Mouse (Mus musculus): Measurements from ENCODE around the gene Mypop. TPM values are rescaled to one million over a fixed set of nuclear protein-coding genes. Genes with fewer than 3 reads are reported as not detected.

Mypop gene
- polyA plus RNA-seq (2012; rRNA removed): 5.5 and 6.7 TPM in 2 replicates

GRCm38 (mm10) chr7:18990601-18991295 is at the start of gene Mypop:
TSS of gene Mypop (plus strand) at chr7:18991245.

GRCm38 (mm10) chr7:18987100-18987499 is 3.9 kb upstream of the Mypop start, which contains the start of gene Nanos2:
TSS of gene Nanos2 (plus strand) at chr7:18987400.

GRCm38 (mm10) chr7:19003902-19004630 is 13.0 kb downstream of the Mypop start, which contains the start of gene Irf2bp1:
TSS of gene Irf2bp1 (plus strand) at chr7:19004044.

GRCm38 (mm10) chr7:19023357-19023814 is 32.3 kb downstream of the Mypop start, which contains the start of gene Foxa3:
TSS of gene Foxa3 (minus strand) at chr7:19023538.

GRCm38 (mm10) chr7:19024096-19024506 is 33.1 kb downstream of the Mypop start, which contains the start of gene Sympk:
TSS of gene Sympk (plus strand) at chr7:19024377.

Other genes with a start within 250 kb of the Mypop start
- gene Psg19, start 192.7 kb upstream of the Mypop start, polyA plus RNA-seq (2012; rRNA removed): not detected in 2 replicates
- 0.10 TPM in 1 of 2 replicates, not detected in the other for gene Psg17, start 169.6 kb upstream of the Mypop start, polyA plus RNA-seq (2012; rRNA removed)
- gene Mill2, start 151.3 kb upstream of the Mypop start, polyA plus RNA-seq (2012; rRNA removed): 2.3 and 2.9 TPM in 2 replicates
- gene Pglyrp1, start 119.9 kb upstream of the Mypop start, polyA plus RNA-seq (2012; rRNA removed): 181 and 289 TPM in 2 replicates
- 14.5 and 18.4 TPM in 2 replicates for gene Ccdc61, start 80.8 kb upstream of the Mypop start, polyA plus RNA-seq (2012; rRNA removed)
- gene Nova2, start 65.4 kb upstream of the Mypop start, polyA plus RNA-seq (2012; rRNA removed): 0.28 and 0.38 TPM in 2 replicates
- gene Nanos2, start 3.8 kb upstream of the Mypop start, polyA plus RNA-seq (2012; rRNA removed): not detected in 2 replicates
- 18.4 and 26.7 TPM in 2 replicates for gene Irf2bp1, start 12.8 kb downstream of the Mypop start, polyA plus RNA-seq (2012; rRNA removed)
- 50.7 and 52.1 TPM in 2 replicates for gene Foxa3, start 32.3 kb downstream of the Mypop start, polyA plus RNA-seq (2012; rRNA removed)
- gene Sympk, start 33.1 kb downstream of the Mypop start, polyA plus RNA-seq (2012; rRNA removed): 47.9 and 60.8 TPM in 2 replicates
- gene Rsph6a, start 63.4 kb downstream of the Mypop start, polyA plus RNA-seq (2012; rRNA removed): 0.18 TPM in 1 of 2 replicates, not detected in the other
- gene Dmwd, start 85.0 kb downstream of the Mypop start, polyA plus RNA-seq (2012; rRNA removed): 21.7 and 24.0 TPM in 2 replicates
- 706 and 850 TPM in 2 replicates for gene Dmpk, start 92.6 kb downstream of the Mypop start, polyA plus RNA-seq (2012; rRNA removed)
- gene Six5, start 103.3 kb downstream of the Mypop start, polyA plus RNA-seq (2012; rRNA removed): 27.1 and 28.4 TPM in 2 replicates
- gene Gm4969, start 127.1 kb downstream of the Mypop start, polyA plus RNA-seq (2012; rRNA removed): 0.05 and 0.11 TPM in 2 replicates
- 4.7 and 6.4 TPM in 2 replicates for gene Fbxo46, start 128.6 kb downstream of the Mypop start, polyA plus RNA-seq (2012; rRNA removed)
- 7.6 and 10.2 TPM in 2 replicates for gene Qpctl, start 158.0 kb downstream of the Mypop start, polyA plus RNA-seq (2012; rRNA removed)
- gene Snrpd2, start 158.5 kb downstream of the Mypop start, polyA plus RNA-seq (2012; rRNA removed): 3.1 and 3.8 TPM in 2 replicates
- 0.16 and 0.48 TPM in 2 replicates for gene Gipr, start 174.9 kb downstream of the Mypop start, polyA plus RNA-seq (2012; rRNA removed)
- 25.7 and 35.9 TPM in 2 replicates for gene Eml2, start 185.2 kb downstream of the Mypop start, polyA plus RNA-seq (2012; rRNA removed)
- gene Gpr4, start 221.3 kb downstream of the Mypop start, polyA plus RNA-seq (2012; rRNA removed): 5.0 and 5.8 TPM in 2 replicates
- gene Opa3, start 237.1 kb downstream of the Mypop start, polyA plus RNA-seq (2012; rRNA removed): 15.9 and 16.9 TPM in 2 replicates